Mouse (Mus musculus) CD4-positive naive resting alpha-beta T cell, adult 76 days (primary cell): ENCODE data around the gene Chil1. TPM values are rescaled to one million over a fixed set of nuclear protein-coding genes. Genes with fewer than 3 reads are reported as not detected.

Source experiments
- total RNA-seq: library from RNA; stranded (reverse); gene quantifications from one replicate; pipeline ENCODE4 v1.2.4, GENCODE M21; 2023

The Chil1 gene
- not detected for total RNA-seq

GRCm38 (mm10) chr1:134182025-134182424 is at the start of gene Chil1:
Chil1 (plus strand) TSS chr1:134182176.

GRCm38 (mm10) chr1:134193126-134193525 is 11.2 kb downstream of the Chil1 start, which contains the start of gene Mybph:
Mybph (plus strand) TSS chr1:134193448.

GRCm38 (mm10) chr1:134235391-134235921 is 53.5 kb downstream of the Chil1 start, which contains the start of gene Adora1:
Adora1 (minus strand) TSS chr1:134235431.

Other genes with a start within 250 kb of the Chil1 start
- not detected for gene Fmod, start 144.9 kb upstream of the Chil1 start, total RNA-seq
- gene Btg2, start 103.1 kb upstream of the Chil1 start, total RNA-seq = 248 TPM
- gene Chit1, start 70.9 kb upstream of the Chil1 start, total RNA-seq = not detected
- not detected for gene Mybph, start 11.3 kb downstream of the Chil1 start, total RNA-seq
- not detected for gene Adora1, start 53.3 kb downstream of the Chil1 start, total RNA-seq
- gene Myog, start 107.8 kb downstream of the Chil1 start, total RNA-seq = not detected
- 1.3 TPM for gene Ppfia4, start 150.8 kb downstream of the Chil1 start, total RNA-seq
- gene Tmem183a, start 179.8 kb downstream of the Chil1 start, total RNA-seq = 77.3 TPM
- not detected for gene 4933406M09Rik, start 203.8 kb downstream of the Chil1 start, total RNA-seq
- gene Cyb5r1, start 223.4 kb downstream of the Chil1 start, total RNA-seq = 9.9 TPM
- 73.8 TPM for gene Adipor1, start 233.2 kb downstream of the Chil1 start, total RNA-seq